Mouse (Mus musculus): ENCODE measurements at regions not wholly inside any gene's neighbourhood (a gene's known extent, or its start where the extent isn't known, plus 50 kb on each side); places are given as distances from the start of the nearest gene placed in this dataset.

DNA sequence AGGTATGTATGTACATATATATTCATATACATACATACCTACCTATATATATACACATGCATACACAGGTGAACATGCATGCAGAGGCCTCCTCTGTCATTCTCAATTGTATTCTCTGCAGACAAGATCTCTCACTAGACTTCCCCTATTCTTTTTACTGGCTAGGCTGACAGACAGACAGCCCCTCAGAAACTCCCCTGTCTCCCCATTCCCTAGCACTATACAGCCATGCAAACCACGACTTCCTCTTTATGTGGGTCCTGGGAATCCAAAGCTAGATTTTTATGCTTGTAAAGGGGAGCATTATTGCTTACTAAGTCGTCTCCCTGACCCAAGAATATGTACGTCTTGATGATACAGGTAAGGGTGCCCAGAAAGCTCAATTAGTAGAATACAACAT, 86.9 kb downstream of the Fam124b start:
- no peak for DNase-seq

DNA sequence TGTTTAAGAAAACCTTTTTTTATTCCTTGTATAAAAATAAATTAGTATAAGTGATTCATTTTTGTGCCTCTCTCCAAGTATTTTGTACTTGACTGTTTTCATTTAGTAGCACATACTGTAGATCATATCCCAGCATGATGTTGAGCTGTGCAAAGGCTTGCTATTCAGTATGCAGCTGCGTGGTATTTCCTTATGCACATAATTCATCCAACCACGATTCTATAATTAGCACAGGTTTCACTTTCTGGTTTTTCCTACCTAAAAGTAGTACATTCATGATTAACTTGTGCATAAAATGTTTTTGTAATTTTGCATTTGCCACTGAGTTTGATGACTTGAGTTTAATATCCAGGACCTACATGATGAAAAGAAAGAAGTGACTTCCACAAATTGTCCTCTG, 94.3 kb downstream of the Fam124b start:
- DNase-seq: no peak

DNA sequence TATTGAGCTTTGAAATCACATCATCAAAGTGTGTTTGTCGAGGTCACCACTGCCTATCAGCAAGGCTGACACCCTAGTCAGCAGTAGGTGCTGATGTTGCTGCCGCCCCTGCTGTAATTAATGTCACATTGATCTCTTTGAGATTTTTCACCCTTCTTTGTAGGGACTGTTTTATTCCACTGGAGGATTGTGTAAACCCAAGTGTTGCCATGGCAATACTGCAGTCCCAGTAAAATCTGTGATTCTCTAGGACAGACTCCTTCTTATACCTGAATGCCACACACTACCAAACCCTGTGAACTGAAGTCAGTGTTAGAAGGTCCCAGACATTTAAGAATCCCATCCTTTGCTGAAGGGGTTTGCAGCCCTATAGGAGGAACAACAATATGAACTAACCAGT, 102.4 kb downstream of the Fam124b start:
- DNase-seq: no peak

DNA sequence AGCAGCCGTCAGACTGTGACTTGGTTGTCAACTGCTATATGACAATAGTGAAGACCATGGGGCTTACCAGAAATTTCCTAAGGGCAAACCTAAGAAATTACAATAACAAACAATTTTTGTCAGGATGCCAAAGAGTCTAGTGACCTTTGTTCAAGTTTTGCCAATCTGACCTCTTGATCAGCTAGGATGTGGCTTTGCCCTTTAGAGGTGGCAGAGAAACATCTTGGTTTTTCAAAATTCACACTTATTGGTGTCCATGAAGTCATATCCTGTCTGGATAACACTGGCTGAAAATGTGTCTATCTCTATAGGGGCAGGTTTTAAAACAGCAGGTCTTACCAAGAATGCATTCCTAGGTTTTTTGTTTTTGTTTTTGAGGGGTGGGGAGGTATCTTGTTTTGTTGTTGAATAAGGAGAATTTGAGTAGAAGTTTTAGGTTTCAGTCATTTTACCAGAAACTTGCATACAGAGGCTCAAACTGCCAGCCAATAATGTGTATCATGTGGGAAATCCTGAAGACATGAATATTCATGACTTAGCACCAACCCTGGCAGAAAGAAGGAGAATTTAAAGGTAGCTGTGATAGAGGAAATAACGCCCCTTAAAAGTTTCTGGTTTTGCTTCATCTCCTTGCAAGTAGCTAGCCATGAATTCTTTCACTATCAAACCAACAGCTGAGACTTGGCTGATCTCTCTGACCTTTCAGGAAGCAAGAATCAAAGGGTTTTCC, 110.4 kb downstream of the Fam124b start:
- DNase-seq: no peak

DNA sequence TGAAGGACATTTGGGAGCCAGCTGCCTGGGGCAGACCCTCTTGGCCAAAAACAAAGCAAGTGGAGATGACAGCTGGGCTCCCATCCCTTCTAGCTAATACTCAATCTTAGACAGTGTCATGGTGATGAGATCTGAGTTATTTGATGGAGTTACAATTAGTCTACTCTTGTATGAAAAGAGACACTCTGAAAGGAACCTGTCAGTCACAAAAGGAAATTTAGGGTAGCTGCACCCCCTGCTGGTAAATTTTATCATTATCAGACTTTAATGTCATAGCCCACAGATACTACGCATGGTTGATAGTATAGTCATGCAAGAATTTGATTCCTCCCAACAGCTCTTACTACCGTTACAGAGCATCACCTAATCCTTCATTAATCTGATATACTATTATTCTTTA, 112.0 kb downstream of the Fam124b start:
- peak; percentile 9 to 34 for DNase-seq

DNA sequence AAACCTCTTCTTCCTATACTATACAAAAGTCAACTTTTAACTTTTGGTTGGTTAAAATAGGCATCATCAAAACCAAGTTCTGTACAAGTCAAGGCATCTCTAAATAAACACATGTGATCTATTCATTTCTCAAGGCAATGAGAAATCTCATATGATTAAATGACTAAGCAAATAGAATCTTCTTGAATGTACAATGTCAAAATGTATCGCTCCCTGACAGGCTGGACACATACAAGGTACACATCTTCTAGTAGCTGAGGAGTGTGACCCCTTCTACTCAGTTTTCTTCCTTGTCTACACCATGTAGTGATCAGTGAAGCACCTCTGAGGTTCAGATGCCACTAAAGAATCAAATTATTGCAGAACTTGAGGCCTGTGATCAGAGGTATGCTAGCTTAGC, 120.0 kb downstream of the Fam124b start:
- DNase-seq: no peak

DNA sequence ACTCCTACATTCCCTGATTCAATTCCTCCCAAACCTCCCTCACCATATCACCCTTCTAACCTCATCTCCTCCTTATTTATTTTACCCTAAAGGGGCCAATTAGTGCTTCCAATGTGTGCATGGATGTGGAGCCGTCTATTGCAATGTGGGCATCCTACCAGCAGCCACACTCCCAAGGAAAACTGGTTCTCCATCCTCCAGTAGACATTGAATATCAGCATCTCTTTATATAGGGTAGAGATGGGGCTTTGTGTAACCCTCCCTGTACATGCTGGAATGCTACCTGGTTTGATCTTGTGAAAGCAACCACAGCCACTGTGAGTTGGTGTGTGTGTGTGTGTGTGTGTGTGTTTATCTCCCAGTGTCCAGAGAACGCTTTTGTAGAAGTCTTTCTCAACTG, 126.5 kb downstream of the Fam124b start:
- DNase-seq: no peak

DNA sequence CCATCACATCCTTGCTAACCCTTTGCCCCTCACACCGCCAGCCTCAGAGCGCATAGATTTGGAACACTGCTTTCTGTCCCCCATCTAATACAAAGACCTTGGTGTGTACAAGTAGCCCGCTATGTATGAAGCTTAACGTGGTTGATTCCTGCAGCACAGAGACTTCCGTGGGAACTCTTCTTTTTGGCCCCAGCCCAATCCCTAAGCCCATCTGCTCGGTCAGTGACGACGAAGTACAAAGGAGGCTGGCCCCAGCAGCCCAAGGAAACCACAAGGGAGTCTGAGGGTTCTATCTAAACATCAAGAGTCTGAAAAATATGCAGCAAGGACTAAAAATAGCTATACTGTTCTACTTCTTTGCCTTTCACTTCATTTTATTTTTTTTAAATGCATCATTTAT, 126.9 kb downstream of the Fam124b start:
- DNase-seq: no peak

DNA sequence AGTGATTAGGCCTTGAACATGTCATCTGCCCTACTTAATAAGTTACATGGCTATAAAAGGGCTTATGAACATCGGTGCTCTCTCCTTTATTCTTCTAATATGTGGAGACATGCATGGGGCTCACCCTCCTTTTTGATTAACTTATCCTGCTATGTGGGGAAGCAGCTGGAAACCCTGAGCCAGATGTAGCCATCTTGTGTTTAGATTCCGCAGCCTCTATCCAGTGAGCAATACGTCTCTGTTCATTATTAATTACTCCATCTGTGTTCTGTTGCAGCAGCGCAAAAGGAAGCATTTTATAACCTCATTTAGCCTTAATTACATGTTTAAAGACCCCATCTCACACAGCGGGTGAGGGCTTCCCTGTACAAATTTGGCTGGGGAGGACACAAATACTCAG, 129.6 kb downstream of the Fam124b start:
- DNase-seq: no peak

DNA sequence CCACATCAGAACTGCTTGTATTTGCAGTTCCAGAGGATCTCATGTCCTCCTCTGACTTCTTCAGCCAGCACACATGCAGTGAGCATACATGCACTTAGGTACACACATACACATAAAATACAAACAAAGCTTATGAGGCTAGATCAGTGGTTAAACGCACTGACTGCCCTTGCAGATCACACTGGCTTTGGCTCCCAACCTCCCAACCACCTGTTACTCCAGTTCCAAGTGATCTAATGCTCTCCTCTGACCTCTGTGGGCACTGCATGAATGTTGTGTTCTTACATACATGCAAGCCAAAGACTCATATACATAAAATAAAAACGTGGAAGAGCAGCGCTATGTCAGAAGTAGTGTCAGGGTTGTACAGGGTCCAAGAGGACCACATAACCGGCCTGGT, 141.9 kb downstream of the Fam124b start:
- DNase-seq: no peak

DNA sequence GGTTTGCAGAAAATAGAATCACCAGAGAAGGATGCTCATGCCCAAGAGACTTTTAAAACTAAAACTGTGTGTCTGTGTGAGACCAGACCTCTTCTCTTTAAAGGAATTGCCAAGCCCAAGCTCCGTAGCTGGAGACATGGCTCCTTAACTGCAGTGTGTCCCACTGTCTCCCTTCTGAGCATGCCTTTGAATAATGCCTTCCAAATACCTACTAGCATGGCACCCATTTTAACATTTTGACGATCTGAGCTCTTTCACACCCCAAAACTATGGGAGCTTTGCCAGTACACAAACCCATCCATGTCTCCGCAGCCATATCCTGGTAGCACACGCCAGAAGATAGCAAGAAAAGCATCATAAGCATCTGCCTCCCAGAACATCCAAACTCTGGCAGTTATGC, 143.9 kb downstream of the Fam124b start:
- no peak for DNase-seq

DNA sequence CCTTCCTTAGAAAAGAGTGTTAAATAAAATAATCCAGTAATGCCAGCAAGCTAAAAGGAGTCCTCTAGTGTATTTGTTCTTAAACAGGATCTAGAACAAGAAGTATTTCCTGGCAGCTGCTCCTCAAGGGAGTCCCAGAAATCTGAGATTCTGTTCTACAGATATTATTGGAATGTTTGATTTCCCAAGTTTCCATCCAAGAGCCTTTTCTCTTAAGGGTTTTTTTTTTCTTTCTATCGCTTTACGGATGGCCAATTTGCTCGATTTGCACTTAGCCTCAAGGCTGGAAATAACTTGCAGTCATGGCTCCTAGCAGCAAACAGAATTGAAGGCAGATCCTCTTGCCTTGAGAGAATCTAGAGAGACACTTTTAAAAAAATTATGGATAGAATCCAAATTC, 144.3 kb downstream of the Fam124b start:
- DNase-seq: no peak

DNA sequence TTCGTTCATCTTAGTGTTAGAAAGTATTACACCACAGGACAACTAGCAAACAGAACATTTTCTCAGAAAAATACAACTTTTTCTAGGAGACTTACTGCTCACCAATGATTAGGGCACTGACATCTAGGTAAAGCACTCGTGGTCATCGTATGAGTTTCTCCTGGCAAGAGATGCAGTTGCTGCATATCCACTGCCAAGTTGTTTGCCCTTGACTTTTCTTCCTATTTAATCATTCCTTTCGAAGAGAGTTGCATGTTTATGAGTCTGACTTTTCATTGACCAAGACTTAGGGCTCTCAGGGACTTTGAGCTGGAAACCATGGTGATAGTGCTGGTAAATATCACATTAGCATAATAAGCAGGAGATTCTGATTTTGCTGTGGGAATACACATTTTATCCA, 149.1 kb downstream of the Fam124b start:
- peak; percentile 35 to 48 for DNase-seq

DNA sequence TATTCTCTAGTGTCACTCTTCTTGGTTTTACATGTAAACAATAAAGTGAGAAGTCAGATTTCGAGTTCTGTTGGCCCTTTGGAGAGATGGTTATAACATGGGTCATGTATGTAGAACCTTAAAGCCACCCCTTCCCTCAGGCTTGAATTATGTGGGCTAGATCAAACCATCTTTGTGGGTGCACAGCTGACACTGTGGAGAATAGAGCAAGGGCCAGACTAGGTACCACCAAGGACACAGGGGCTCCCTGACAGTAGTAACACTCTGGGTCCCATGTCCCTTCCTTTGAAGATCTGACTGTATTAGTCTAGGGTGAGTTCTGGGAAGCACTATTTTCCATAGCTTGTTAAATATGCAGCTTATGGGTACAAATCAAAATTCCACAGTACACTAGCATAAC, 156.2 kb downstream of the Fam124b start:
- DNase-seq: no peak

DNA sequence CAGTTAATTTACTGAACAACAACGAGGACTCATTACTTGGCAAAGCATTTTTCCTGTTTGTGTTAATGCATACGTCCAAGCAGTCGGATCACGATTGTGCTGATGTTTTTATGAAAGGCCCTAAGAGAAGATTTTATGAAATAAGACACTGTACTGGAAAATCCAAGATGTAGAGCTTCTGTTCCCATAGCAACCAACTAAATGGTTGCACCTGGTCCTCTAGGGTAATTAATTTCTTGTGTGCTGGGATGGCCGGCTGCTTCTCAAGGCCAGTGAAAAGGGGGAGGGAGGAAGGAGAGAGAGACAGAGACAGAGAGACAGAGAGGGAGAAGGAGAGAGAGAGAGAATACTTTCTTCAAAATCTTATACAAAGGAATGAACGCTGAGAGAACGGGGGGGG, 156.6 kb downstream of the Fam124b start:
- no peak for DNase-seq

DNA sequence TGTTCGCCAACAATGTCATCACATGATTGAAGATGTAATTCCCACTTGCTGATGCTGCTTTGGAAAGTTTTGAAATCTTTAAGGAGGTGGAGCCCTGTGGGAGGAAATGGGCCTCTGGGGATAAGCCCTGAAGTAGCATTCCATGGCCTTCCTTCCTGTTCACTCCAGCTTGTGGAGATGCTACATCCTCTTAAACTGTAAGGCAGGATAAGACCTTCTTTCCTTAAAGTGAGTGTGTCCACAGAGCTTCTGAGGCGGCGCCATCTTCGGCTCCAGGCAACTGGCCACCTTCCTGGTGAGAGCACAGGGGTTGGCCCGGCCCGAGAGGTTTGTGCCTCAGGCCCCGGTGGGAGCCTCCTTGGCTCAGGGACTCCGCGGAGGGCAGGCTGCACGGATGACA, 173.1 kb downstream of the Fam124b start:
- no peak for DNase-seq

DNA sequence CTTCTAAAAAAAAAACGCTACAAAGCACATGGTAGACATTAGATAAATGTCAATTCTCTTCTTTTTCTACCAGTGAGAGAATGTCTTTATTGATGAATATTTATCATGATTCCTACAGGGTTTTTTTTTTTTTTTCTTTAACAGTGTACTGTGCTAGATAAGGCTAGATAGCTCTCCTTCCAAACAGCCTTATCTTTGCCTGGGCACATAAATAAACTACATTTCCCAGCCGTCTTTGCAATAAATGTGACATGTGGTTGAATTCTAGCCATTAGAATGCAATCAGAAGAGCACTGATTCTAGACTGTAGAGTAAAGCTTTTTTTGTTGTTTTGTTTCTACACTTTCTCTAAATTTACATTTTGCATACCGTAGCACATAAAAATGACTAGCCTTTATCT, 177.9 kb downstream of the Fam124b start:
- DNase-seq: no peak

DNA sequence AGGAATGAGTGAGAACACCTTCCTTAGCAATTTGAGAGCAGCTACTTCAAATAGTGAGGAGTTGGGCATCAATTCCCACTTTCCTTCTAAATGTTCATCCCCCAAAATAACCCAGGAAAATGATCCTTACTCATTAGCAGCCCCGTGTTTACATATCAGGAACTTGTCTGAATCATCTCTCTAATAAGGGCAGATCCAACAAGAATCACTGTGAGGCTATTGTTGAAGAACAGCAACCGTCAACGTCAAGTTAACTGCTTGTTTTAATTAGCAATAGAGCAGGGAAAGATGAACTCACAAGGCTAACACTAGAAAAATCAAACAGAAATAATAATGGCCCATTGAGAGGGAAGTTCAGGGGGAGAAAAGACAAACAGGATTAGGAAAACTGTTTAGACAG, 178.4 kb downstream of the Fam124b start:
- no peak for DNase-seq

DNA sequence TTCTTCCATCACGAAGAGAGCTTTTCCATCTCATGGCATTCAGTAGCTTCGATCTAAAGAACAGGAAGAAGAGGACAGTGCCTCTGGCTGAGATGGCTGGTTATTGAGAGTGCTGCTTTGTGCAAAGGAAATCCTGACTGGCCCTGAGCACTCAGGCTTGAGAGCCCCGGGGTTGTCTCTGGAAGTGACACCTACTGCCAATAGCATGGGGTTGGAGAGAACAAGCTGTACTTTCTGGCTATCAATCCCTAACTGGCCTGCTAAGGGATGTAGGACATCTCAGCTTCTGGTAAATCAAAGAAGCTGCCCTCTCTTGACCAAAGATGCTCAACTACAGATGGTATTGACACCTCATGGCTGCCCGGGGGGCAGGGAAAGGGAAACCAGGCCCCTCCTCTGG, 178.2 kb upstream of the Serpine2 start:
- DNase-seq: no peak

DNA sequence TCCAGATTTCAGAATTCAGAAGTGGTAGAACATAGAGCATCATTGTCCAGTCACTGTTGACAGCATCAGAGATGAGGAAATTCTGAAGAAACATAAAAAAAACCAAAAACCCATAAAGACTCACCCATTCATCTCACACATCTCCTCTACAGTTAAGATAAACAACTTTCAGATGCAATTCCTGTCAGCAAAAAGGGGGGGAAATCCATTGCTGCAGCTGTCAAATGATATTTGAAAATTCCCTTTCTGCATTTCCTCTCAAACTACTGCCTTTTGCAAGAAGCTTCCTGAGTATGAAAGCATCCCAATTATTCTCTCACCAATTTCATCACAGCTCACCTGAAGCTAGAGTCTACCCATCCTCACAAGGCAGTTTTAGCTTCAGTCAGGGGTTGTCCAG, 177.1 kb upstream of the Serpine2 start:
- no peak for DNase-seq

DNA sequence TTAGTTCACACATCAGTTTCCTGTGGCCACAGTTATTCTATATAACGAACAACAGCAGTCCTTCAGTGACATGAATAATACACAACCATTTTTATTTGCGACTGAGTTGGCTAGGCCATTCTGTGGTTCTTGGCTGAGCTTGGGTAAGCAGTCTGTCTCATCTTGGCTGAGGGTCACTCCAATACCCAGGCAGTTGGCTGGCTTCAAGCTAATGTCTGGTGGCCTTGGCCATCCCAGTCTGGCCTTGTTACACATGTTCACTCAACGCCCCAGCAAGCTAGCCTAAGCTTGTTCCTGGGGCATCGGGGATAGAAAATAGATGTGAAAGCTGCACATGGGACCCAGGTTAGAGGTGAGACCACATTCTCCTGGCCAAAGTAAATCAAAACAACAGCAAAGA, 175.5 kb upstream of the Serpine2 start:
- DNase-seq: no peak

DNA sequence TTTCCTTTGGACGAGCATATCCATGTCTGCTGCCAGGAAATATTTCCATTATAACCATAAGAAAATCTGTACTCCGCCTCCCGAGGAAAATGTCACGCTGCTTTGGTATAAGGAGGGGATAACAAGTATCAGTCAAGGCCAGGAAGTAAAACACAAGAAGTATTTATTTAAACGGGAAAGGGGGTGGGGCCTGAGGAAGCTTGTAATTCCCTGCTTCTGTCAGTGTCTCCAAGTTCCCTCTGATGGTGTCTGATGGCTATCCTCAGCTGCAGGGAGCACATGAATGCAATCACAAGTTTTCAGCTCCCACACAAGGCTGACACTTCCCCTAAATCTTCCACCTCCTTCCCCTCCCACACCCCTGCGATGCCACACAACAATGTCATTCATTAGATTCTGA, 172.5 kb upstream of the Serpine2 start:
- no peak for DNase-seq

DNA sequence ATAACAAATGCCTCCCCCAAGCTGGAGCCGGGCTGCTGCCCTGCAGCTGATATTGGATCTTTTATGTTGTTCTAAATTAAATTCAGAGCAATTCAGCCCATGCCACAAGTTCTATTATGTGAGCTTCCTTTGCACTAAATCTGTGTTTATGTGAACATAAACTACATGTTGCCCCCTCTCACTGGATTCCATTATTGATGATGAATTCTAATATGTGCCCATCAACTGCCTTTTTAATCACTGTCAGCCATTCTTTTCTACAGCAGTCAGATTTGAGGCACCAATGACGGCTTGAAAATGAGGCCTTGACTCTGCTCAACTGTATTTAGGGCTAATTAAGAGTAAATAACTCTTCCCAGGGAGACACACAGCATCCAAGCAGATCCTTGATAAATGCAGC, 172.1 kb upstream of the Serpine2 start:
- DNase-seq: no peak

DNA sequence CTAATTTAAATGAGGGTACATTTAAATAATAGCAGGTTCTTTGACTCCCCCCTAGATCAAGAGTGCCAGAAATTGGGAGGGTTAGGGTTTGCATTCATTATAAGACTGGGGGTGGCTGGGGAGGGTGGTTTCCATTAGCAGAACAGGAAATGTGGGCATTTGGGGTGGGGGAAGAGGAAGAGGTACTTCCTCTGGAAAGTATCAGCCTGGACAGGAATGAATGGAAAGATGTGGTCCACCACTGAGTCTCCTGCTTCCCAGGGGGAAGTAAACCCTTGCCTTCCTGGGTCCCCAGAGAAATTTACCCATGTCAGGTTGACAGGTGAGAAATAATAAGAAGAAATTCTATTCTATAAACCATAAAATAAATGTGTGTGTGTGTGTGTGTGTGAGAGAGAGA, 171.5 kb upstream of the Serpine2 start:
- DNase-seq: no peak

DNA sequence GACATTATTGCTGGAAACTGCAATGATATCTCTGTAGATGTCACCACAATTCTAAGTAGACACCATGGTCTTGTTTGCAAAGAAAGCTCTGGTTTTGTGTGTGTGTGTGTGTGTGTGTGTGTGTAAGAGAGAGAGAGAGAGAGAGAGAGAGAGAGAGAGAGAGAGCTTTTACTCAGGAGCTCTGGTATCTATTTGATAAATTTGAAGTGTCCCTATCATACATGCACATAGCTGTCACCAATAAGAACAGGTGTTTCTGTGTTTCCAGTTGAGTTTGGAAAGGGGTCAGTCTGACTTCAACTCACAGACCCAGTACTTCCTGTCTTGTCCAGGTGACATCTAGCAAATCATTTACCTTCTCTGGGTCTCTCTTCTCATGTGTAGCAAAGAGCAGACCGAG, 169.7 kb upstream of the Serpine2 start:
- DNase-seq: no peak

DNA sequence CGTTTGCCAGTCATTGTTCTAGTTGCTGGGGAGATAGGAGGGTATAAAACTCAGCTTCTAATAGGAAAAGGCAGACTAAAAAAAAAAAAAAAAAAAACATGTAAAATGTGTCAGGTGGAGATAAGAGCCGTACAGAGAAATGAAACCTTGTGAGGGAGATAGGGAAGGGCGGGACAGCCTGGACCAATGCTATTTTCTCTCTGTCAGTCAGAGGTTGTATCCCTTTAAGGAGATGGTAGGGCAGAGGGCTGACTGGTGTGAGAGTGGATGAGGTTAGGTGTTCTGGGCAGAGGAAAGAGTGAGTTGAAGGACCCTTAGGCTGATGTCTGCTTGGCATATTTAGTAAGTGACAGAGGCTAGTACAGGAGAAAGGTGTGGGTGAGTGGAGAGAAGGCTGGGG, 169.2 kb upstream of the Serpine2 start:
- DNase-seq: no peak
